Mouse (Mus musculus) megakaryocyte, adult 5-6 weeks (primary cell): ENCODE data around the gene Adam17. TPM values are rescaled to one million over a fixed set of nuclear protein-coding genes. Genes with fewer than 3 reads are reported as not detected.

ENCODE experiments used
- ATAC-seq: 2 replicates; pipeline ENCODE4 v1.8.0; 2016; ENCODE audit warnings: mild to moderate bottlenecking, inconsistent platforms; ENCODE audit not compliant: poor library complexity, severe bottlenecking
- total RNA-seq, 2 experiments: library from RNA; stranded (forward) in 1 of 2; stranded (reverse) in 1 of 2; fragments of 153-499, 151-499 nt in 1 of 2; fragments of 221-1000, 200-1000 nt in 1 of 2; gene quantifications; 2 replicates each; pipeline versions ENCODE4 v1.2.3 to v1.2.4; 2015 to 2017

Gene Adam17
- total RNA-seq, 2 experiments from 2014 or later: 46.9 to 77.0 TPM

GRCm38 (mm10) chr12:21316869-21317265 is 56.6 kb downstream of the Adam17 start:
- no peak for ATAC-seq

GRCm38 (mm10) chr12:21315923-21316868 is 57.2 kb downstream of the Adam17 start, which contains the start of gene Iah1:
Gene Iah1 (plus strand): TSS chr12:21316389.
- peak; percentile 94 for ATAC-seq

GRCm38 (mm10) chr12:21312201-21312600 is 61.2 kb downstream of the Adam17 start:
- ATAC-seq: no peak

- no peak for ATAC-seq
These were observed 66.7 kb downstream of the Adam17 start for GRCm38 (mm10) chr12:21306721-21307120.

GRCm38 (mm10) chr12:21305741-21306140 is 67.7 kb downstream of the Adam17 start:
- ATAC-seq: no peak

GRCm38 (mm10) chr12:21302361-21302783 is 71.1 kb downstream of the Adam17 start:
- no peak for ATAC-seq

GRCm38 (mm10) chr12:21301932-21302331 is 71.5 kb downstream of the Adam17 start:
- ATAC-seq: no peak

GRCm38 (mm10) chr12:21301324-21301723 is 72.1 kb downstream of the Adam17 start:
- ATAC-seq: no peak

- ATAC-seq: no peak
These were observed 74.6 kb downstream of the Adam17 start for GRCm38 (mm10) chr12:21298856-21299255.

- no peak for ATAC-seq
These were observed 83.8 kb downstream of the Adam17 start for GRCm38 (mm10) chr12:21289651-21290050.

- ATAC-seq: no peak
These were observed 84.6 kb downstream of the Adam17 start for GRCm38 (mm10) chr12:21288716-21289395.

- ATAC-seq: peak; percentile 81
These were observed 86.5 kb downstream of the Adam17 start for GRCm38 (mm10) chr12:21286712-21287650.

- ATAC-seq: peak; percentile 78
These were observed 87.2 kb downstream of the Adam17 start, which contains the start of gene Itgb1bp1 for GRCm38 (mm10) chr12:21286243-21286622. Gene Itgb1bp1 (minus strand): TSS chr12:21286284.

- ATAC-seq: peak; percentile 1; the same call in 1 of the 2 replicates
These were observed 87.8 kb downstream of the Adam17 start for GRCm38 (mm10) chr12:21285508-21286242.

- ATAC-seq: no peak
These were observed 88.5 kb downstream of the Adam17 start, which contains the start of gene Cpsf3 for GRCm38 (mm10) chr12:21284761-21285441. Gene Cpsf3 (plus strand): TSS chr12:21285391.

GRCm38 (mm10) chr12:21277352-21277864 is 96.0 kb downstream of the Adam17 start:
- no peak for ATAC-seq

GRCm38 (mm10) chr12:21274446-21274845 is 99.0 kb downstream of the Adam17 start:
- ATAC-seq: no peak
